Mouse (Mus musculus) monocyte, adult 5-6 weeks (primary cell): ENCODE measurements at regions not wholly inside any gene's neighbourhood (a gene's known extent, or its start where the extent isn't known, plus 50 kb on each side); places are given as distances from the start of the nearest gene placed in this dataset.

Source experiments
- ATAC-seq: fragments of 153-309, 156-312 bp; replicated peaks from 2 replicates; pipeline ENCODE4 v1.8.0; 2017; ENCODE audit warnings: mild to moderate bottlenecking; ENCODE audit not compliant: low TSS enrichment, insufficient number of reproducible peaks, severe bottlenecking, poor library complexity, low FRiP score

GRCm38 (mm10) chr17:47317651-47318050 is 51.0 kb upstream of the Mrps10 start:
- no peak for ATAC-seq

- no peak for ATAC-seq
These were observed 55.5 kb upstream of the Mrps10 start for GRCm38 (mm10) chr17:47313162-47313561.

DNA sequence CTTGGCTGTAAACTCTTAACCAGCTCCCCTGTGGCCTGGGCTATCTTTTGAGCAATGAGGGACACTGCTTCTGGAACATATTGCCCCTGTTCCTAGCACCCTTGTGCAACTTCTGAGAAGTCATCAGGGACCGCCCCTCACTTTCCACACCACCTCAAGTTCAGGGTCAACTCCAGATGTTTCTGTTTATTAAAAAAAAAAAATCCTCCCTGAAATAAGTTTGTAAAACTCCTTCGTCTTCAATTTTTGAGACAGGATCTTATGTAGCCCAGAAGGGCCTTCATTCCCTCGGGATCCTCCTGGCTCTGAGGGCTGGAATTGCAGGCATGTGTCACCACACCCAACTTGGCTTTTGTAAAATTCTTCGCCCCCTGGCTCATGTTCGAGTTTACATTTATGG is 57.4 kb upstream of the Mrps10 start:
- no peak for ATAC-seq

GRCm38 (mm10) chr17:47306027-47306761 is 62.5 kb upstream of the Mrps10 start:
- ATAC-seq = no peak

GRCm38 (mm10) chr17:47304463-47305199 is 64.1 kb upstream of the Mrps10 start:
- ATAC-seq = no peak

- no peak for ATAC-seq
These were observed 65.1 kb upstream of the Mrps10 start for GRCm38 (mm10) chr17:47303600-47303999.

DNA sequence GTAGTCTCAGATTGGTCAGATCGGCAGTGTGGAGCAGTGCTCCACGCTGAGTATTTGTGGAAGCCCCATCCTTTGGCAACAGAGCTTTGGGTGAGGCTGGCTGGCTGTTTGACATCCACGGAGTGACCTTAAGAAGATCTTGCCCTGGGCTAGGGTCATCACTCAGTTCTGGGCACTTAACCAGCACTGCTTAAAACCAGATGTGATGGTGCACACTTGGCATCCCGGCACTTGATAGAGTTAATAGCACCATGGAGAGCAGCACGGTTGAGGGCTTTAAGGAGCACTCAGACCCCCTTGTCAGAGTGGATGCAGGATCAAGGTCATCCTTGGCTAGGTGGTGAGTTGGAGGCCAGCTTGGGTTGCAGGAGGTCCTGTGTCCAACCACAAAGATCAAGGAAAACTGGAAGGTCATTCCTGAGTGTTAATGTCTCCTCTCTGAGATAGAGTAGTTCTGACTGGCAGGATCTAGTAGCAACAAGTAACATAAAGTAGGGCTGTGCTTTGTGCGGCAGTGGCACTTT is 70.2 kb upstream of the Mrps10 start:
- ATAC-seq = no peak

- no peak for ATAC-seq
These were observed 70.7 kb upstream of the Mrps10 start for GRCm38 (mm10) chr17:47297965-47298364.

- no peak for ATAC-seq
These were observed 71.8 kb upstream of the Mrps10 start for GRCm38 (mm10) chr17:47296709-47297450.

DNA sequence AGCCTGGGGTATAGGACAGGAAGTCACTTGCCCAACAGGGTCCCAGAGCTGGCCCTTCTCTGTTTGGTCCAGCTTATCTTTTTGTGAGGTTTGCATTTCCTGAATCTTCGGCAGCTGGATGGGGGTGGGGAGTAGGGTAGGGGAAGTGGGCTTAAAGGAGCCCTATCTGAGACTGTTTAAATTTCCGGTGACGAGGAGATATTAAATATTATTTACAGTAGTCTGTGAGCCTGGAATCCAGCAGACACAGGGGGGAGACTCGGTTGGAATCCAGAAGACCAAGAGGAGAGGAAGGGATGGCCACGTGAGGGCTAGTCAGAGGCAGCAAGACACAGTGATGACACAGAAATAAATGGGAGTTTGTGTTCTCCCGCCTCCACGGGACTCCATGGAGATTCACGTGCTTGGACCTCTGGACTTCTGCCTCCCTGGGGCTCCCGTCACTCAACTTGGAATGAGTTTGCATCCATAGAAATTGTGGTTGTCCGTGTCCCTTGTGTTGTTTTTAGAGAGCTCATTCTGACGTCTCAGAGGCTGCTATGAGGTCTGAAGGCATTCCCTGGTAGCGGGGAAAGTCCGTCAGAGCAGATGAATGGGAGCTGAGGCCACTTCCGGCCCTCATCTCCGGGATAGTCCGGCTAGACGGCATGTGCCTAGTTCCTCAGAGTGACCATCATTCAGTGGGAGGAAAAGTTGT is 73.2 kb upstream of the Mrps10 start:
- ATAC-seq = no peak

GRCm38 (mm10) chr17:47294091-47294534 is 74.6 kb upstream of the Mrps10 start:
- ATAC-seq = 0 out of 2 replicates have a peak, but pooled peaks have one; percentile 56

GRCm38 (mm10) chr17:47293178-47293577 is 75.5 kb upstream of the Mrps10 start:
- ATAC-seq = 0 out of 2 replicates have a peak, but pooled peaks have one; percentile 4

GRCm38 (mm10) chr17:47291558-47291957 is 77.1 kb upstream of the Mrps10 start:
- no peak for ATAC-seq

- ATAC-seq = no peak
These were observed 83.1 kb upstream of the Mrps10 start for GRCm38 (mm10) chr17:47285616-47286015.

GRCm38 (mm10) chr17:47284236-47284635 is 84.5 kb upstream of the Mrps10 start:
- ATAC-seq = no peak

DNA sequence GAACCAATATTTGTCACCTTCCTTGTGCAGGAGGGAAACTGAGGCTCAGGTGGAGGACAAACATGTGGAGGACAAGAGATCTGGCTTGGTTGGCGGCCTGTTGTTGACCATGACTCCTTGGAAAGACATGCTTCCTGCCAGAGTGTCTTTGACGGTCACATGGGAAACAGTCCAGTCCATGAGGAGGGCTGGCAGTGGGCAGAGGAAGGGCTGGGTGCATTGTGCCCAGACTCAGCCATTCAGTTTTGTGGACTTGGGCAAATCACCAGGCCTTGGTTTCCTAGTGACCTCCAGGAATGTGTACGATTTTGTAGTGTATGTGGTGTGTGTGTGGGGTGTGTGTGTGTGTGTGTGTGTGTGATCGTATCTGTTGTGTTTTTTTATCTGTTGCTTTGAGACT is 85.5 kb upstream of the Mrps10 start:
- no peak for ATAC-seq

DNA sequence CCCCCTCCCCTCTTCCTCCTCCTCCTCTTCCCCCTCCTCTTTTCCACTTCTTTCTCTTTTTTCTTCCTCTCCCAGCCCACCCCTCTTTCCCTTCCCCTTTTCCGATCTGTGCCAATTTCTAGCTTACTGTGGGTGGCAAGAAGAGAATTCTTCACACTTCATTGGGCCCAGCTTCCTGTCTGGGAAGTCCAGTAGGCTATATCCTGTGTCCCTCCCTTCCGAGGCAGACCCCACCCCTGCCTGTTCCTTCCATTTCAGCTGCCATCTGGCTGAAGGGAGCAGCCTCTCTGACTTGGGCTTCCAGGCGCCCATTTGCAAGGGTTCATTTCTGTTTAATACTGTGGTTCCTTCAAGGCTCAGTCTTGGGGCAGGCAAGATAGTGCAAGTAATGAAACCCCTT is 86.2 kb upstream of the Mrps10 start:
- ATAC-seq = no peak

DNA sequence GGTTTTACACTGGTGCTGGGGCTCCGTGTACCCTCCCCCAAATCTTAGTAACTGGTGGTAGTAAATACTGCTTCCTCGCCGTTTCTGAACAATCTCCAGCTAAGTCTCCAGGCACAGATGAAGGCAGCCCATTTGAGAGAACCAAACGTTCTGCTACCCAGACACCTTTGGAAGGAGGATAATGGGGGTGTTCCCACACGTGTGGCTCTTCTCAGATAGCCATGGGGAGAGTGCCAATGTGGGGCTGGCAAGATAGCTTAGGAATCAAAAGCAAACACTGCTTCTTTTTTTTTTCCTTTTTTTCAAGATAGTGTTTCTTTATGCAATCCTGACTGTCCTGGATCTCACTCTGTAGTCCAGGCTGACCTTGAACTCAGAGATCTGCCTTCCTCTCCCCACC is 90.8 kb upstream of the Mrps10 start:
- ATAC-seq = no peak

GRCm38 (mm10) chr17:47276639-47277038 is 92.0 kb upstream of the Mrps10 start:
- no peak for ATAC-seq
